9 mouse cellular contexts compared by ENCODE assay signal in genomic region chr7:112169955-112170692, GRCm38 (mm10). TPM values are rescaled to one million over a fixed set of nuclear protein-coding genes. Genes with fewer than 3 reads are reported as not detected.
DNase-seq lines count a peak whose midpoint lies in the region; ATAC-seq lines count a peak whose summit lies in the region.
"Had no signal": no experiment of that assay in that cellular context is flagged by ENCODE, and none has a peak within 500 bp of the region (broad histone marks: within the 10 kb centered on the region; RNA-seq: fewer than 3 reads in every experiment).

No protein-coding gene starts in this region.

- H3K9me3 ChIP-seq in kidney, embryonic 14.5 days (ENCODE audit: control insufficient read depth, low read length): no peaks in the 10 kb centered on the region
- no peaks in the 10 kb centered on the region for H3K9me3 ChIP-seq in forebrain, embryonic 12.5 days
- H3K9me3 ChIP-seq in liver, embryonic 11.5 days (ENCODE audit: control insufficient read depth, low read length): no peaks in the 10 kb centered on the region
- no peaks in the 10 kb centered on the region for H3K9me3 ChIP-seq in neural tube, embryonic 13.5 days

- H3K9ac ChIP-seq in kidney, embryonic 14.5 days (ENCODE audit: low read depth, low read length): no peak overlapping the region
- no peak overlapping the region for H3K9ac ChIP-seq in forebrain, embryonic 12.5 days
- H3K9ac ChIP-seq in liver, embryonic 11.5 days (ENCODE audit: low read depth, low read length): no peak overlapping the region
- no peak overlapping the region for H3K9ac ChIP-seq in neural tube, embryonic 13.5 days

- DNase-seq in kidney, adult 9 months: no peak
- no peak for DNase-seq in liver, embryonic 11.5 days (ENCODE audit: low spot score)
- no peak for DNase-seq in ovary, postnatal 14 days (ENCODE audit: low spot score)
- no peak for DNase-seq in spleen, postnatal 10 days (ENCODE audit: low spot score in 2 of 2)
- DNase-seq: cerebellum, postnatal 14 days had no signal

- no peak overlapping the region; the same call in 1 of the 2 replicates for H3K27ac ChIP-seq in kidney, embryonic 14.5 days (ENCODE audit: low read depth, low read length)
- peak overlapping the region; percentile 71 for H3K27ac ChIP-seq in forebrain, embryonic 12.5 days
- peak overlapping the region; percentile 63; the same call in 1 of the 2 replicates for H3K27ac ChIP-seq in liver, embryonic 11.5 days (ENCODE audit: low read depth, low read length)
- peak overlapping the region; percentile 49 for H3K27ac ChIP-seq in neural tube, embryonic 13.5 days (replicated peaks)

- ATAC-seq in kidney, embryonic 14.5 days (ENCODE audit: low FRiP score, low TSS enrichment): peak; percentile 39; the same call in 1 of the 2 replicates
- ATAC-seq in forebrain, embryonic 12.5 days (ENCODE audit: low FRiP score): peak; percentile 65
- peak; percentile 58; the same call in 1 of the 2 replicates for ATAC-seq in liver, embryonic 11.5 days (replicated peaks; ENCODE audit: low FRiP score)
- ATAC-seq in neural tube, embryonic 13.5 days (ENCODE audit: low read depth): peak; percentile 86
- no peak for ATAC-seq in activated CD4-positive, CD25-positive, alpha-beta regulatory T cell, adult 4 months

- H3K4me2 ChIP-seq in kidney, embryonic 14.5 days (replicated peaks; ENCODE audit: low read depth, low read length): no peak overlapping the region
- H3K4me2 ChIP-seq in forebrain, embryonic 12.5 days: no peak overlapping the region
- H3K4me2 ChIP-seq in liver, embryonic 11.5 days: no peak overlapping the region
- no peak overlapping the region for H3K4me2 ChIP-seq in neural tube, embryonic 13.5 days

- no peaks in the 10 kb centered on the region for H3K36me3 ChIP-seq in kidney, embryonic 14.5 days (ENCODE audit: control insufficient read depth, insufficient read depth, low read length)
- no peaks in the 10 kb centered on the region for H3K36me3 ChIP-seq in forebrain, embryonic 12.5 days (replicated peaks)
- no peaks in the 10 kb centered on the region for H3K36me3 ChIP-seq in liver, embryonic 11.5 days (ENCODE audit: control insufficient read depth, insufficient read depth, low read length)
- no peaks in the 10 kb centered on the region for H3K36me3 ChIP-seq in neural tube, embryonic 13.5 days

- no peaks in the 10 kb centered on the region for H3K27me3 ChIP-seq in kidney, embryonic 14.5 days (ENCODE audit: control insufficient read depth, insufficient read depth, low read length)
- no peaks in the 10 kb centered on the region for H3K27me3 ChIP-seq in forebrain, embryonic 12.5 days
- H3K27me3 ChIP-seq in liver, embryonic 11.5 days (replicated peaks; ENCODE audit: control insufficient read depth, insufficient read depth, low read length): no peaks in the 10 kb centered on the region
- H3K27me3 ChIP-seq in neural tube, embryonic 13.5 days: no peaks in the 10 kb centered on the region

- H3K4me1 ChIP-seq in kidney, embryonic 14.5 days (ENCODE audit: control insufficient read depth, insufficient read depth, low read length): 0 out of 2 replicates have a peak, but pooled peaks cover 3% of the 10 kb centered on the region
- H3K4me1 ChIP-seq in forebrain, embryonic 12.5 days: peaks cover 13% of the 10 kb centered on the region
- peaks cover 6% of the 10 kb centered on the region; the same call in 1 of the 2 replicates for H3K4me1 ChIP-seq in liver, embryonic 11.5 days (replicated peaks; ENCODE audit: control insufficient read depth, insufficient read depth, low read length)
- H3K4me1 ChIP-seq in neural tube, embryonic 13.5 days (replicated peaks): peaks cover 14% of the 10 kb centered on the region

- no peak overlapping the region for H3K4me3 ChIP-seq in kidney, embryonic 14.5 days (ENCODE audit: low read length)
- H3K4me3 ChIP-seq in forebrain, embryonic 12.5 days (replicated peaks): no peak overlapping the region
- no peak overlapping the region for H3K4me3 ChIP-seq in liver, embryonic 11.5 days (ENCODE audit: low read depth, low read length)
- H3K4me3 ChIP-seq in neural tube, embryonic 13.5 days: no peak overlapping the region

- WGBS in kidney, embryonic 14.5 days: 23% methylated on average over 10 of the region's 10 CpGs
- 15% methylated on average over 10 of the region's 10 CpGs for WGBS in forebrain, embryonic 12.5 days
- 37% methylated on average over 10 of the region's 10 CpGs for WGBS in liver, embryonic 11.5 days
- WGBS in neural tube, embryonic 13.5 days: 11% methylated on average over 10 of the region's 10 CpGs

RNA-seq across cellular contexts. Expression of gene Dkk3, which starts 11.3 kb away (rescaled TPM):
- polyA plus RNA-seq in kidney, embryonic 14.5 days (2014; fragmentation: Nextera tagmentation; extraction: Ambion mirVana): 9.3 and 14.9 TPM in 2 replicates
- polyA plus RNA-seq in forebrain, embryonic 12.5 days (2016; fragmentation: Nextera tagmentation; extraction: Ambion mirVana): 21.5 and 28.7 TPM in 2 replicates
- polyA plus RNA-seq in liver, embryonic 11.5 days (2014; fragmentation: Nextera tagmentation; extraction: Ambion mirVana): 11.0 and 12.0 TPM in 2 replicates
- polyA plus RNA-seq in neural tube, embryonic 13.5 days (2015; fragmentation: Nextera tagmentation; extraction: Ambion mirVana): 22.5 and 23.2 TPM in 2 replicates
- under 1 TPM; 0.42 to 0.54 TPM for polyA plus RNA-seq in activated CD4-positive, CD25-positive, alpha-beta regulatory T cell, adult 4 months (2017; shearing (Covaris generic))

RNA-seq across cellular contexts. Expression of gene Mical2, which starts 55.5 kb away (rescaled TPM):
- 5.0 and 7.7 TPM in 2 replicates for polyA plus RNA-seq in kidney, embryonic 14.5 days (2014; fragmentation: Nextera tagmentation; extraction: Ambion mirVana)
- 2.3 and 3.4 TPM in 2 replicates for polyA plus RNA-seq in forebrain, embryonic 12.5 days (2016; fragmentation: Nextera tagmentation; extraction: Ambion mirVana)
- polyA plus RNA-seq in liver, embryonic 11.5 days (2014; fragmentation: Nextera tagmentation; extraction: Ambion mirVana): 7.2 and 9.3 TPM in 2 replicates
- 1.9 and 2.5 TPM in 2 replicates for polyA plus RNA-seq in neural tube, embryonic 13.5 days (2015; fragmentation: Nextera tagmentation; extraction: Ambion mirVana)
- 1 to 10 TPM; 1.2 to 3.0 TPM for polyA plus RNA-seq in activated CD4-positive, CD25-positive, alpha-beta regulatory T cell, adult 4 months (2017; shearing (Covaris generic))
